Mouse (Mus musculus): ENCODE measurements around the gene Dusp11.
"Not testable (repeated sequence)": the region's sequence is repeated elsewhere in the genome, so short reads cannot be mapped to it uniquely, and the experiment has no call there.

Gene Dusp11

DNA sequence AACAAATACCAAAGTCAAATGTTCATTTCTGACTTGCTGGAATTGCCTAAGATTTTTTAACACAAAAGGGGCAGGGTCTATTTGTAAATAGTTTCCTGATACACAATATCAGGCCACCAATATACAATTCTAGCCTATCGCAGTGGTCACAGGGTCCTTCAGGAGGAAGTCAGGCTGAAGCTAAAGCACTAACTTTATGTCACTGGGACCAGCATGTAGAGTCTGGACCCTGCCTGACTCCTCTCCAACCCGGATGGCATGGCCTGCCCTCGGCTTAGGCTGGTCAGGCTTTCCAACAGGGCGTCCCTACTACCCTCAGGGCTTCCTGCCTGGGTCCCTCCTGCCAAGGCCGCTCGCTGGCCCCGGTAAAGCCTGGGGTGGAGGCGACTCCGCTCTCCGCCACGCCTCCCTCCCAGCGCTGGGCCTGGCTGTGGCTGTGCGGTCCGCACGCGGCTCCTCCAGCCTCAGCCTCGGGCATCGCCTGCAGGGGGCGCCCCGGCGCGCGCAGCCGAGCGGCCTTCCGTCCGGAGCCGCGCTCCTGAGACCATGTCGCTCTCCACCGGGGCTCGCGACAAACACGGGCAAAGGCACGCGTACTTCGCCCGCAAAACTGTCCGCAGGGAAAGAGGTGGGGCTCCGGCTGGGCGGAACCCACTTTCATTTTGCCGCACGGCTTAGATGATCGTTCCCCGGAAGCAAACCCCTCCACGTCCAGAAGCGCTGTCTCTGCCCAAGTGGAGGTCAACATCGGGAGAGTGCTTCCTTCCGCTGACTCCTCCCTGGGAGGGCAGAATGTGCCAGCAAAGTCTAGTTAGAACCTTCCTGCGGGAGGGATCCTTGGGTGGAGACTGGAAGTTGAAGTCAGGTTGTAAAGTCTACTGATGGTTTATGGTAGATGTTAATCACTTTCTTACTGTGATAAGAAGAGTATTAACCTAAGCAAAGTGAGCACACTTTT lies 24.7 kb downstream of the Dusp11 start:
- DNase-seq (ENCODE audit: low spot score in 2 of 2) = peak; percentile 52 to 85

- DNase-seq (ENCODE audit: low spot score in 2 of 2) = no peak
Measured at GRCm38 (mm10) chr6:85935646-85936045, 25.8 kb downstream of the Dusp11 start.

DNA sequence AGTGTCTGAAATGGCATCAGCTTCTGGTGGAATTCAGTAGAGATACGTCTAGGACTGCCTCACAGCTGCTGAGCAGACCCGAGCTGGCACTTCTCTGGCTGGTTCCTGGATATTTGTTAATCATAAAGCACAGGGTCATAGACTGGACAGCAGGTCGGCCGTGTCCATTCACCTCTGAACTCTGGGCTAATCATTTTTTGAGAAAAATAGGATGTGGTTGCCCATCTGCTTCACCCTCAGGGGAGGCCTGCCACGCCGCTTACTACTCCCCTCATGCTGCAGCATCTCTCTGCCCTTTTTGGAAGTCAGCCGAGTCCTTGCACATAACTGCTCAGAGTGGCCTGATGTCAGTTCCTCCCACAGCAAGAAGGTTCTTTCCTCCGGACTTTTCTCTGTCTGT lies 27.4 kb downstream of the Dusp11 start:
- DNase-seq (ENCODE audit: low spot score in 2 of 2) = no peak

- no peak for DNase-seq (ENCODE audit: low spot score in 2 of 2)
Measured at GRCm38 (mm10) chr6:85929312-85929711, 32.2 kb downstream of the Dusp11 start.

DNA sequence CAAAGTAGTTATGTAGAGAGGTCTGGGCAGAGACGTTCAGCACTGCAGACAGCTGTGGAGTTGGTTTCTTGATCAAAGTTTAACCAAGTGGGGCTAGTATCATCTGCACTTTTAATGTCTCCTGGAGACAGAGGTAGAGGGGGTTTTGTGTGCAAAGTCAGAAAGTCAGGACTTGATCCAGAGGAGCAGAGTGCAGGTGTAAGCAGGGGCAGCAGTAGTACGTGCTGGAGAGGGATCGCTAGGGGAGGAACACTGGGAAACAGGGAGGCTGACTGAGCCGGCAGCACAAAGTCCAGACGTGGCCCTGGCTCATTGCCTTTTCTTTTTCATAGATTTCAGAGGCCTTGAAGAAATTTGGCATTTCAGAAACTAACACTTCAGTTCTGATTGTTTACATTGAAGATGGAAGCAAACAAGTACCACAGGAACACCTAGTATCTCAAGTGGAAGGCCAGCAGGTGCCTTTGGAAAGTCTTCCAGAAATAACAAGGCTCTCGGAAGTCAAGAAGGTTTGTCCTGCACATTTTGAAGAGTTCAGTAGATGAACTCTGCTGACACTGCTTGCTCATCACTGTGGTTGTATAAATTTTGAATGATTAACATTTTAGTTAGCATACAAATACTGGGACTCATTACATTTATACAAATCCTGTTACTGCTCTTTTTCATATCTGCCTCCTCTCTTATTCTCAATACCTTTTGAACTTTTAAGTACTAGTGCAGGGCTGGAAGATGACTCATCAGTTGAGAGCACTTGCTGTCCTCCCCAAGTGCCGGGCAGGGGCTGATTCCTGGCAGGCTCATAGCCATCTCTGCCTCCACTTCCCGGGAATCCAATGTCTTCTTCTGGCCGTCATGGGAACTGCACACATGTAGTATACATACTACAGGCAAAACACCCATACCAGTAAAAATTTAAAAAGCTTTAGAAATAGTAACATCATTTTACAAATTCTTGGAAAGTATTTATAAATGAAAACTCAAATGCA lies 33.7 kb downstream of the Dusp11 start:
- DNase-seq (ENCODE audit: low spot score in 2 of 2) = no peak

DNA sequence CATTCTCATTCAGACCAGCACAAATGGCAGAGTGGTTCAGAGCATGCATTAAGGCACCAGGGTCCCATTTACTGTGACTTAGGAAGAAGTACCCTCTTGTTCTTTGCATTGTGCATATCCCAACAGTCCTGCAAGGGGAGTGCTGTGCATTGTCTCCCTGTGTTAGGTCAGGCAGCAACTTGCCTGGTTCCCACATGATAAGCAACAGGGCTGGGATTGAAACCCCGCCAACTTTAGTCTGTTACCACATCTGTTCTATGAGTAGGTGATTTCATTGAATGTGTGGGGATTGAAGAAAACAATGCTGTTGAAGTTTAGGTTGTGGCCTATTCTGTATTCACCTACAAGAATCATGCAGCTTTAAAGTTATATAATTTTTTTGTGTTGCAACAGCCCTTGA lies 34.8 kb downstream of the Dusp11 start:
- no peak for DNase-seq (ENCODE audit: low spot score in 2 of 2)

DNA sequence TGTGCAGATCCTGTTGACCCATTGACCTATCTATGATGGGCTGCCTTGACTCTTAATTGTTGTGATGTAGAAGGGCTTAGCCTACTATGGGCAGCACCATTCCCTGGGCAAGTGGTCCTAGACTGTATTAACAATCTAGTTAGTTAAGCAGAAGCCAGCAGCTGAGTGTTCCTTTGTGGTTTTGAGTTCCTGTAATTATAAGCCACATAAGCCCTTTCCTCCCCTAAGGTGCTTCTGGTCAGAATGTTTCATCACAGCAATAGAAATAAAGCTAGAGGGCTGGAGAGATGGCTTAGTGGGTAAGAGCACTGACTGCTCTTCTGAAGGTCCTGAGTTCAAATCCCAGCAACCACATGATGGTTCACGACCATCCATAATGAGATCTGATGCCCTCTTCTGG lies 37.8 kb downstream of the Dusp11 start:
- no peak for DNase-seq (ENCODE audit: low spot score in 2 of 2)

- no peak for DNase-seq (ENCODE audit: low spot score in 2 of 2)
Measured at GRCm38 (mm10) chr6:85919401-85919800, 42.1 kb downstream of the Dusp11 start.

DNA sequence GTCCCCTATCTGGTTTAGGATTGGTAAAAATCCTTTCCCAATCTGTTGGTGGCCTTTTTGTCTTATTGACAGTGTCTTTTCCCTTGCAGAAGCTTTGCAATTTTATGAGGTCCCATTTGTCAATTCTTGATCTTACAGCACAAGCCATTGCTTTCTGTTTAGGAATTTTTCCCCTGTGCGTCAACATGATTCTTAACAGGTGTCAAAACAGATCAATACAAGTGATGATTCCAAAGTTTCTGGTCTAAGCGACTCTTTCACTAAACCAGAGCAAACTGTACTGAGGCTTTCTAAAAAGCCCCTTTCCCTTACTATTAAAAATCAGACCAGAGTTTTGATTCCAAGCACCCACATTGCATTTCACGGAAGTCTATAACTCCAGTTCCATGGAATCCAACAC lies 43.1 kb downstream of the Dusp11 start:
- DNase-seq (ENCODE audit: low spot score in 2 of 2) = not testable (repeated sequence)

DNA sequence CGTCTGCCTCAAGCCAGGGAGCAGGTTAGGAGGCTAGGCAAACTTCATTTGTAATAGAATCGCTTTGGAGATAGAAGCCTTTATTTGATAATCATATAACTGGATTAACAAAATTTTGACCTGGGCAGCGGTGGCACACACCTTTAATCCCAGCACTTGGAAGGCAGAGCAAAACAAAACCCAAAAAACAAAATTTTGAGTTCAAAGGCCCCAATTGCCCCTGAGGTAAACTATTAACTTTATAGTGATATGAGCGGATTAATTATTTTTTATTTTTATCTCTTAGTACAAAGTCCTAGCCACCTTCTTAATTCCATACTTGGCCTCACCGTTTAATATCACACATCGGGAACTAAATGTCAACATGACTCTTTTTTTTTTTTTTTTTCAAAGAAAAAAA lies 44.9 kb downstream of the Dusp11 start:
- DNase-seq (ENCODE audit: low spot score in 2 of 2) = no peak

GRCm38 (mm10) chr6:85915539-85916513 lies 45.6 kb downstream of the Dusp11 start, which contains the start of gene Nat8f1:
TSS of gene Nat8f1 (minus strand) at chr6:85915687.
- DNase-seq (ENCODE audit: low spot score in 2 of 2) = peak; percentile 61 to 83

- DNase-seq (ENCODE audit: low spot score in 2 of 2) = no peak
Measured at GRCm38 (mm10) chr6:85915141-85915538, 46.3 kb downstream of the Dusp11 start.

DNA sequence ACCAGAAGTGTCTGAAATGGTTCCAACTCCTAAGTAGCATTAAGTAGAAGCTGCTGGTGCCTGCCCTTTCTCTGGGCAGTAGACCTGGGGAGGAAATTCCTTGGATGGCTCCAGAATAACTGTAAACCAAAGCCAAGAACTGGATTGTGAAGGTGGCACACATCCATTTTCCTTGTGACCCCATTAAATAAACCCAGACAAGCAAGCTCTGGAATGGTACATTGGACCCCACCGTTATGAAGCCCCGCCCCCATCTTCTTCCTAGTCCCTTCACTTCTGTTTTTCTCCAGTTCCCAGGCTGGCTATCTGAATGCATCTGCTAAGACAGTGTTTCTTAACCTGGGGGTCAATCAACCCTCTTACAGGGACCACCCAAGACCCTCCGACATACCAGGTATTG lies 49.9 kb downstream of the Dusp11 start, which contains the start of gene Tprkb:
TSS of gene Tprkb (plus strand) at position 279 of the 400 bp plus-strand sequence.
- DNase-seq (ENCODE audit: low spot score in 2 of 2) = no peak

GRCm38 (mm10) chr6:85909704-85910103 lies 51.8 kb downstream of the Dusp11 start:
- no peak for DNase-seq (ENCODE audit: low spot score in 2 of 2)

- no peak for DNase-seq (ENCODE audit: low spot score in 2 of 2)
Measured at GRCm38 (mm10) chr6:85908341-85908740, 53.1 kb downstream of the Dusp11 start.

DNA sequence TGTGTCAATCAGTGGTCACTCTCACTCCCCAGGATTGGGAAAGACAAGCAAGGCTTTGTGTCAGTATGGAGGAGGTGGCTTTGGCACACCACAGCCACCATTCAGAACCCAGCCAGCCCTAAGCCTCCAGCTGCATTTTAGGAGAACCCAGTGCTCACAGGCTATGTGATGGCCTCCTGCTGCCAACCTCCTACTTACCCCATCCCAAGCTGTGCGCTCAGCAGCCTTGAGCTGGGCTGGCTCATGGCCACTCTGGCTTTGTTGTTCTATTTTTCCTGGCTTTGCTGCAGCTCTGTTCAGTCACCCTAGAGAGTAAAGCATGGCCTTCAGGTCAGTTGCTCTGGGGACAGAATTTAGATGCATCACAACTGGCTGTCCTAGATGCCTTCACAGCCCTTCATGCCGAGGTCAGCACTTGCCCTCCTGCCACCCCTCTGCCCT lies 54.5 kb downstream of the Dusp11 start:
- peak in 1 of 2 experiments; percentile 35 for DNase-seq (ENCODE audit: low spot score in 2 of 2)

- DNase-seq (ENCODE audit: low spot score in 2 of 2) = peak; percentile 66 to 82
Measured at GRCm38 (mm10) chr6:85904642-85905061, 56.8 kb downstream of the Dusp11 start, which contains the start of gene Nat8f4. TSS of gene Nat8f4 (minus strand) at chr6:85904884.

DNA sequence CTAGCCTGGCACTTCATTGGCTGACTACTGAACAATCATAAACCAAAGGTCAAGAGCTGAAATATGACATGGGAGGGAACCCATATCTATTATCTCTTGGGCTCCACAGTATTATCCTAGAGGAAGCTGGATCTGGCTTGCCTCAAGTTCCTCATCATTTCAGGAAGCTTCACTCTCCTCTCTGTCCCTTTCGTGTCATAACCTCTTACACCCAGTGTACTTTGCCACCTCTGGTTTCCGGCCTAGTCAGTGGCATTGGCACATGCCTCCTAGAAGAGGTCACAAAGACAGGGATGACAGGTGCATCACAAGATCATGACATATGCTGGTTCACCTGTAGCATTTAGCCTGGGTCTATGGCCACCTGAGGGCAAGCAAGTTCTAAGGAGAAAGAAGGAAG lies 59.2 kb downstream of the Dusp11 start:
- DNase-seq (ENCODE audit: low spot score in 2 of 2) = no peak

- not testable (repeated sequence) for DNase-seq (ENCODE audit: low spot score in 2 of 2)
Measured at GRCm38 (mm10) chr6:85898596-85899475, 62.6 kb downstream of the Dusp11 start.
